Mouse (Mus musculus) yolk sac, embryonic 10.5 days (tissue): Measurements from ENCODE around the gene Hdac4.

Experiments
- DNase-seq: peaks from one replicate; pipeline ENCODE4 v3.0.0-alpha.2; 2017; ENCODE audit warnings: low spot score

Hdac4 gene

GRCm38 (mm10) chr1:92059571-92059970 is 135.9 kb downstream of the Hdac4 start:
- no peak for DNase-seq

DNA sequence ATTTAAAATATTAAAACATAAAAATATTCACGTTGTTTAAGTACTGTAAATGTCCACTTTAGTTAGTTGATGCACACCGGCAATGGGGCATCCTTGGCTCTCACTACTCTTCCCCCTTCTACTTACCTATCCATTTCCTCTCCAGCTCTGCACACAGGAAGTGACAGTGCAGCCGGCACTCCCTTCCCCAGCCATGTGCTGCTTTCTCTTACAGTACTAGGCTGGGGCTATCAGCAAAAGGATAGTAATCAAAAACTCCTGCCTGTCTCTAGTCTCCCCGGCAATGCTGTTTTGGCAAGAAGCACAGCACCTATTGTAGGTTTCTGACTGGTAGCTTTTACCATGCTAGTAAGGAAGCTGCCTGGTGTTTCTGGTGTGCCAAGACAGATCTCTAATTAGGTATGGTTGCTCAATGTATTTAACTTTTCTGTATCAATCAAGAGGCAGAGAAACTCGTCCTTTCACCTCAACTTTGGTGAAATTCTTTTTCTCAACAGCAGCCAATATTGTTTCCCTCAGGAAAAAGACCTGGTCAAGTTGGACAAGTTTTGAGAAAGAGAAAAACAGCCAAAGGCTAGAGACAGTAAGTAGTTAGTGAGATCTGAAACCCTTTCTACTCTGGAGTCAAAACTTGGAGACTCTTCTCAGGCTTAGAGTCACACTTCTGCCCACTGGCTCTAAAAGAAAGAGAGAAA is 136.6 kb downstream of the Hdac4 start:
- DNase-seq, result no peak

- DNase-seq, result no peak
Measured at GRCm38 (mm10) chr1:92057068-92057467, 138.4 kb downstream of the Hdac4 start.

- no peak for DNase-seq
Measured at GRCm38 (mm10) chr1:92055149-92055548, 140.3 kb downstream of the Hdac4 start.

DNA sequence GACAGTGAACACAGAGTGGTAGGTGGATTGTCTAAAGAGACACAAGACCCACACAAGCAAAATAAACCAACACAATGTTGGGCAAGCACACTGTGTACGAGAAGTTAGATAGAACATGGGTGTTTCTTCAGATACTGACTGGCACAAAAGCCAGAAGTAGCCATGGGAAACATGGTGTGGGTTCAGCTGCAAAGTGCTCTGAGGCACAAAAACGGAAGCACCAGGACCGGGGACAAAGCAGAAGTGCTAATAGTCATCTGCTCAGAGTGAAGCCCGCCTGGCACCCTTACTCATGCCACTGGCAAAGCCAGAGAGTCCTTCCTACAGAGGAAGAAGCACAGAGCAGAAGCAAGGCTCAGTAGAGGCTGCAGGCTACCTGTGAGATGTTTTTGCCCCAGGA is 143.3 kb downstream of the Hdac4 start:
- no peak for DNase-seq

GRCm38 (mm10) chr1:92051489-92052062 is 143.9 kb downstream of the Hdac4 start:
- DNase-seq, result no peak

- DNase-seq, result no peak
Measured at GRCm38 (mm10) chr1:92050992-92051391, 144.5 kb downstream of the Hdac4 start.

DNA sequence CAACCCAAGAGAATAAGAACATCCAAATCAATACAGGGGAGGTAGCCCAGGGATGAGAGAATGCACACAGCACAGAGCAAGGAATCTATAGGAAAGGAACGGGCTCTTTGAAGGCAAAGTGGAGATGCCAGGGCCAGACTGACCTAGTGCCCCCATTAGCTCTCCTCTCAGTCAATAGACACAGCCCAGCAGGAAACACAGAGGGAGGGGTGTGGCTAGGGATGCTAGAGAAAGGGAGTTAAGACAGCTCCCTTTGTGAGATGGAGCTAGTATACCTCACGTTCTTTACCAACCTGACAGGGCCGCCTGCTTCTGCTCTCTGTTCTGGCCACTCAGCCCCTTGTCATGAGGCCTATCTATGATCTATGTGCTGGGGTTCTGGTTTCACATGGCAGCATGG is 144.9 kb downstream of the Hdac4 start:
- DNase-seq, result no peak

GRCm38 (mm10) chr1:92048415-92049354 is 146.8 kb downstream of the Hdac4 start:
- DNase-seq, result peak; percentile 6

- DNase-seq, result no peak
Measured at GRCm38 (mm10) chr1:92045671-92046070, 149.8 kb downstream of the Hdac4 start.

DNA sequence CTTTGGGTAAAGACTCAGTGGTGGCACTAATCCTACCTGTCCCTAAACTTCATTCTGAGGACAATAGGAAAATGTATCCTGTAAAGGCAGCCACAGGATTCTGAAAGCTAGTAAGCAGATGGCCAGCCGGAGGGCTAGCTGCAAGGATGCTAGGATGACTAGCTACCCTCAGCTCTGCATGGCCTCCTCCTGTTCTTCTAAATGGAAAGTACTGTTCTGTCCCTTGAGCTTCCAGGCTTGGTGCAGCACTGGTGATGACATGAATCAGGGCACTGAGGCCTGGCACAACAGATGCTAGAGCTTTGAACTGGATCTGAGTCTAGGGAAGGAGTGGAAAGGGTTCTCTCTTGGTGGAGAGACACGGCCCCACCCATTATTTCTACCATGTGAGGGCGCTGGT is 150.6 kb downstream of the Hdac4 start:
- DNase-seq, result no peak

GRCm38 (mm10) chr1:92043989-92044388 is 151.5 kb downstream of the Hdac4 start:
- no peak for DNase-seq

GRCm38 (mm10) chr1:92042126-92042525 is 153.4 kb downstream of the Hdac4 start:
- no peak for DNase-seq

GRCm38 (mm10) chr1:92041290-92041689 is 154.2 kb downstream of the Hdac4 start:
- no peak for DNase-seq

DNA sequence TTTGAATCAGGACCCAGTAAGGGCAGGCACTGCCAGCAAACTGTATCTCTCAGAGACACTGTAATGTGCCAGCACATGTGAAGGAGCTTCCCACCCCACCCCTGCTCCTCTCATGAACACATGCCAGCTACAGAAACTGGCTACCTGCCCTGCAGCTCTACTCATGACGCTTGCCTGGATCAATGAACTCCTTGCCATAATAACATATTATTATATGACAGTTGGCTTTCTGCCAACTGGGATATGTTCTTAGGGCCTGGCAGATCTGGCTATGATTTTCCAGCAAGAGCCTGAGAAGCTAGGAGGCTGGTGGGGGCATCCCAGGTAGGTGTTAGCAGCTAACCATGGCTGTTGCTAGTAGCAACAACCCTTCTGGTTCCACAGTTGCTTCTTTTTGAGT is 156.8 kb downstream of the Hdac4 start:
- DNase-seq, result no peak

DNA sequence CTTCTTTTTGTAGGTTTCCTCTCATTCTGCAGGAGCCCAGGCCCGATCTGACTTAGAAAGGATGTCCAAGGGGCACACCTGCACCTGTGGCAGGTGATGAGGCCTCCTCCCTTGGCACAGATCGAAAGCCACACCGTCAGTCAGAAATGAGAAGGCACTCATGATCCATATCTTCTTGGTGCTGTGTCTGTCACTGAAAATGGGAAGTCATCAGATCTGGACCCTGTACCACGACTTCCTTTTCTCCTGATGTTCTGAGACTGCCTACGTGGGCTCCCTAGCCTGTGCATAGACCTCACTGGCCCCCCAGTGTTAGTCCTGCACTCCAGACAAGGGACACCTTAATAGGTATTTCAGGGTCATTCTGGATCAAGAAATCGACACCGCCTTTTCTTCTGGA is 158.5 kb downstream of the Hdac4 start:
- no peak for DNase-seq

GRCm38 (mm10) chr1:92035770-92036169 is 159.7 kb downstream of the Hdac4 start:
- DNase-seq, result no peak

GRCm38 (mm10) chr1:92034247-92034646 is 161.3 kb downstream of the Hdac4 start:
- DNase-seq, result no peak

DNA sequence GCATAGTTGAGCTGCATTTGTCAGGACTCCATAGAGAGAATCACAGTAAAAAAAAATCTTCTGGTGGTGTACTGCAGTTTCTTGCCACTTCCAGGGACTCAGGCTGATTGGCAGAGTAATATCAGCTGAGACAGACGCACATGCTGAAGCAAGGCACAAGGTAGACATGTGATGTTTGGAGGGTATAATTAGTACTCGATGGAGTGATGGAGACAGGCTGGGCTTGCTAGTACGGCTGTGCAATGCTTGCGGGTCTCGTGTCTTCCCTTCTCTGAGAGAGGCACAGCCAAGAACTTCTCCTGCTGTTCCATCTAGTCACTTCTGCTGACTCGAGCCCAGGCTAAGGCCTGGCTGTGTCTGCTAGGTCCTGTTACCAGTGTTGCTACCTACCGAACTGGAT is 162.0 kb downstream of the Hdac4 start:
- DNase-seq, result no peak

DNA sequence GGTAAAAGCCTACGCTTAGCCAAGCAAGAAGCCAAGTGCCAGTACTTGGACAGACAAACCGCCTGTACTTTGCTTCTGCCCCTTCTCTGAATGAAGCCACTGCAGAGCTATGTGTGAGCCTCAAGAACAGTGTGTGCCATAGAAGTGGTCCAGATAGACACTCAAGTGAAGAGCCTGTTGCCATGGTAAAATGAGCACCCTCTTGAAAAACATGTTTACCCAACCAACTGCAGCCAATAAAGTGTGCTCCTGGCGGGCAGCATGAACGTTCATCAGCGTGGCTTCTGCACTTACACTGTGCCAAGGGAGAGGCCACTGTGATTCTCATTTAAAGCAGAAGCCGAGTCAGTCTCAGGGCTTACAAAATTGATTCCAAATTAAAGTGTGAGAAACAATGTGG is 165.0 kb downstream of the Hdac4 start:
- no peak for DNase-seq

DNA sequence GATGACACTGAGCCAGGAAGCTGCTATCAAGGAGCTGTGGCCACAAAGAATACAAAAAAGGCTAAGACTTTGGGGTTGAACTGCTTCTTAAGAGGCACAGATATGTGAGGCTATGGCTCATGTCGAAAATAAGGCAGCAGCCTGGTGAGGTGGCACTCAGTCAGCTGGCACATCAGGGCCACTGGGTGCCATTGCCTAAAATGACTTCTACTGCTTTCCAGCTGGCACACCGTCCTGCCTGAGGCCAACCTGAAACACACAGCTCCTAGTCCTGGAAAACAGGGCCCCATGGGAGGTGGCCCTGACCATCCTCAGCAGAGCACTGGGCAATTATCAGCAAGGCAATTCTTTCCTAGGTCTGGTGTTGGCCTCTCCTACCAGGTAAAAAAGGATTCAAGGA is 167.3 kb downstream of the Hdac4 start:
- DNase-seq, result no peak

- no peak for DNase-seq
Measured at GRCm38 (mm10) chr1:92026351-92026750, 169.1 kb downstream of the Hdac4 start.

DNA sequence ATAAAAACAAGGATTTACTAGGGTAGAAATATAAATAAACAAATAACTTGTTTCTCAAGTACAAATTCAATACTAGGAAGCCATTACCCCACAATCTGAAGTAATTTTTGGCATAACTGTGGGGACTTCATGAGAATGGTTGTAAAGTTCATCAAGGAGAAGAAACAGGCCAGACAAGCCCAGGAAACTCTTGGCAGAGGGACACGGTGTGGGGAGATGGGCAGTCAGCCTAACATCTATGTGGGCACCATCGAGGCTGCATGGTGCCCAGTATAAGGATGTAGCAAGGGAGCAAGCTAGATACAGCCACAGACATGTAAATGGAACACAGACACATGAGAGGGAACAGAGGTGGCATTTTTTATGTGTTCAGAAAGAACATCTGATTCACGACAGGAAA is 171.6 kb downstream of the Hdac4 start:
- DNase-seq, result no peak
